Mouse (Mus musculus) gastrocnemius, adult 8-10 months (tissue): ENCODE measurements around the gene Smco2. TPM values are rescaled to one million over a fixed set of nuclear protein-coding genes. Genes with fewer than 3 reads are reported as not detected.

ENCODE experiments used
- DNase-seq, 2 experiments: peaks; one replicate each; pipeline ENCODE4 v3.0.0; 2022; ENCODE audit warnings: low spot score in 2 of 2
- total RNA-seq, 4 experiments: library from RNA; stranded (reverse); gene quantifications; 2 replicates each; pipeline ENCODE4 v1.2.4; 2022

The Smco2 gene
- not detected for total RNA-seq

DNA sequence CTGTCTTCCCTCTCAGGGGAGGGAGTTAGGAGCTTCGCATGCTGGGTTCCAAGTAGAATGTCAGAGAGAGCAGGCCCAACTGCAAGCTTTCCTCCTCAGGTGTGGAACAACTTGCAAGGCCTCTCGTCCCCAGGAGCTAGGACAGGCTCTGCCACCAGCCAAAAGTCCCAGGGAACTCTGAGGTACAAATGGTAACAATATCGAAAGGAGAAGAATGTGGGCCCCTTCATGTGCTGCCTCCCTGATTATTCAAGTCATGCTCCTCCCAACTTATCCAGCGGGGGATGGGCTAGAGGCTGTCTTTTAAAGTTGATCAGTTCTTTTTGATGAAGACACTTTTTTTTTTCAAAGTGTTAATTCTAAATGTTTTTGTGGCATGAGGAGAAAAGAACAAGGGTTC lies at the start of gene Smco2:
Gene Smco2, plus strand, starts transcription at position 55 of the 400 bp plus-strand sequence.
- no peak for DNase-seq

DNA sequence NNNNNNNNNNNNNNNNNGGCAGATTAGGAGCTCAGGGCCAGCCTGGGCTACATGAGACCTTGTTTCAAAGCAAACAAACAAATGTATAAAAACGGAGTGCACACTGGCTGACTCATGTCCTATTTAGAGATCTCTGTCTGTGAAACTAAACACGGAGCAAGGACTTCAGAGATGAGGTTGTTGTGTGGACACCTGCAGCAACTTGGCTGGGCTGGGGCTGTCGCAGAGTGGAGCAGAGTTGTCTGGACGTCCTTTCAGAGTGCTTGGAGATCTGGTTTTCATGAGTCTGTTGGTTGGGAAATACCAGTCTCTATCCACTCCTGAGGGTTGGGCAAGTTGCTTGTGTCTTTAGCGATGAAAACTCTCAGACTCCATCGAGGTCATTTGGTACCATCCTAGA lies 39.9 kb upstream of the Smco2 start:
- no peak for DNase-seq

DNA sequence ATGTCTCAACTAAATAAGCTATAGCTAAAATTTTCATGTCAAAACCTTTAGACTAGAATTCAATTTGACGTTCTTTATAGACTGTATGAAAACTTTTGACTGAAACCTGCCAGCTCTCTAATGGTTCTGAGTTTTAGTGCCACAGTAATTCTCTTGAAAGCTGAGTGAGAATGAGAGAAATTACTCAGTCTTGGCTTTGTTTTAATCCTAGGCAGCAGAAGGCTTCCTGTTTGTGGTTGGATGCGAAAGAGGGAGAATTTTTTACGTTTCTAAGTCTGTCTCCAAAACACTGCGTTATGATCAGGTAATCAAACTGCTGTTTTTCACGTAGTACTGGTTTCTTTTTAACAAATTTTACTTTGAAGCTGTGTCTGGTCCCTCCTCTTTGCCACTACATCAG lies 36.9 kb upstream of the Smco2 start:
- no peak for DNase-seq

DNA sequence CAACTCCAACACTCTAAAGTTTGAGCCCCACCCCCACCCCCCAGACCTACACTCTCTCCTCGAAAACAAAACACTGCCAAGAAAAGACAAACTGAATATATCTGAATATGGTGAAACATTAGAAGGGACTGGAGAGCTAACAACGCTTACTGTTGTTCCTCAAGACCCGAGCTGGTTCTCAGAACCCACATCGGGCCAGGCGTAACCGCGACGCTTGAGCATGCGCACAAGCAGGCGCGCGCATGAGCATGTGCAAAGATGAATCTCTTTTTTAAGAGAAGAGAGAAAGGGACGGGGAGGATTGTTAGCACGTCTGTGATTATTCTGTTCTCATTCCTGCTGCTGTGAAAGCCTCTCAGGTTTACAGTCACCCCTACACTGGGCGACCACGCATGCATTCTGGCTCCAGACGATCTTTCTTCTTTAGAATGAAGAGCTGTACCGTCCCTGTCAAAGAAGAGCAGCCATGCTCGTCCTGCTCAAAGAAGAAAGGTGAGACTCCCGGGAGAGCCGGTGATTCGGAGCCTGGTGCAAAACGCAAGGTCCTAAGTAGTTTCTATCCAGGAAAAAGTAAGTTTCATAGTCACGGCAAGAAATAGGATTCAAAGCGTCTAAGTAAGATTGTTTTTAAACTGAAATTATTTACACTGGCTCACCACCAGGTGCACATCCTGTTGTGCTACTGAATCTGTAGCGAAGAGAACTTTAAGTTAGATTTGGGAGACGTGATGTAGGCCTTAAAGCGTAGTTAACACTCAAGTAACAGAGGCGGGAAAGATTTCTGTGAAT lies 29.5 kb upstream of the Smco2 start:
- no peak for DNase-seq

DNA sequence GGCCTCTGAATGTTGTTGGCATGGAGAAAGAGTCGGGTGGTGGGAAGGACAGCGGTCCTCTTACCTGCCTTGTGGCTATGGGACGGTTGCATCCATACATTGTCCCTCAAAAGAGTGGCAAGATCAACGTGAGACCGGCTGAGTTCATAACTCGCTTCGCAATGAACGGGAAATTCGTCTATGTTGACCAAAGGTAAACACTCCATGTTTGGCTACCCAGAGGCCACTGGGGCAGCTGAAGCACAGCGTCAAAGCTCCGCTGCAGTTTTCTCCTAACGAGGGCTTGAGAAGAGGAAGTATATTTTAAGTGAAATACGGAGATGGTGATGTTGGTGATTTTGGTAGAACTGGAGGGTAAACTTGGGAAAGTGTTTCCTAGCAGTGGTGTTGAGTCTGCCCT lies 27.9 kb upstream of the Smco2 start:
- no peak for DNase-seq

DNA sequence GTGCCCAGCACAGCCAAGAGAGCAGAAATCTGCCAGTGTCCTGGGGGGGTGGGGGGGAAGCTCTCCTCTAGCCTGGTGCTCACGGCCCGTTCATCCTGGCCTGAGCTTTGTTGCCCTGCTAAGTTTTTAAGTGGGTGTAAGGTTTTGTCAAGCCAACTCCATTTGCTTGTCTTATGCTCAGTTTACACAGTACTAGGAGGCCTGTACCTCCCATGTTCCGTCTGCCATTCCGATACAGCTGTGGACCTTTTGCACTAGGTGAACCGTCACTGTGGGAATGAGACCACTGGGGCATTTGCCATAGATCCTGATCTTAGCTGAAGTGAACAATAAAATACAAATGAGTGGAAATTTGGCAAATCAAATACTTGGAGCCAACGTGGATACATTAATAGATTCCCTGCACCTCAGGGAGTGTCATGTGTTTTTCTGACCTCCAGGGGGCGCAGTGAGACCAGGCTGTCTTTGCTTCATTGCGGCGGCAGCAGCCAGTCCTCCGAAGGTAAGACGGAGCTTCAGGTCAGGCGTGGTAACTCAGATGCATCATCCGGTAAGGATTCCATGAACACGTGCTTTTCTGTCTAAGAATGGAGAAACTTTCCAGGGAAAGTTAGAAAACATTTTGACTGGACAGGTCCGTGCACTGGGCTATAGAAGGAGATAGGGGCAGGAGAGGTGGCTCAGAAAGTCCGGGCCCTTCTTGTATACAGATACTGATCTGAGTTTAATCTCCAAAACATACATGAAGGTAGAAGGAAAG lies 25.0 kb upstream of the Smco2 start:
- DNase-seq, result peak; percentile 12 to 25

DNA sequence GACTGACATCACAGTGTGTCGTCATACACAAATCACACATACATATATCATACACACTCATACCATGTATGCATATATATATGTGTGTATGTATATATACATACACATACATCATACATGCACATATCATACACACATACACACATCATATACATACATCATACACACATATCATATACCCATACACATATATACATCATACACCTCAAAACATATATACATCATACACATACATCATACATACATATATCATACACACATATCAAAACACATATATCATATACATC lies 24.5 kb upstream of the Smco2 start:
- no peak for DNase-seq

DNA sequence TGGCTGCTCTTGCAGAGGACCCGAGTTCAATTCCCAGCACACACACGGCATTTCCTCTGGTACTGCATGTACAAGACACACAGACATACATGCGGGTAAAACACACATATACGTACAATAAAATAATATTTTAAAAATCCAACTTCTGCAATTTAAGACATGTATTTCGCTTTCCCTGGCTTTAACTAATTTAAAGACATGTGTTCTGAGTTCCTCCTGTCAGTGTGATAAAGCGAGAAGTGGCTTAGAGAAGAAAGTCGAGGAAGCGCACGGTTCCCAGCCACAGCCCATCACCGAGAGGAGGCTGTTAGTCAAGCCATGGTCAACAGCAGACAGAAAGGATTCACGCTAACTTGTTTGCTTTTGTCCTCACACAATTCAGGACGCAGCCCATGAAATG lies 18.6 kb upstream of the Smco2 start:
- no peak for DNase-seq

DNA sequence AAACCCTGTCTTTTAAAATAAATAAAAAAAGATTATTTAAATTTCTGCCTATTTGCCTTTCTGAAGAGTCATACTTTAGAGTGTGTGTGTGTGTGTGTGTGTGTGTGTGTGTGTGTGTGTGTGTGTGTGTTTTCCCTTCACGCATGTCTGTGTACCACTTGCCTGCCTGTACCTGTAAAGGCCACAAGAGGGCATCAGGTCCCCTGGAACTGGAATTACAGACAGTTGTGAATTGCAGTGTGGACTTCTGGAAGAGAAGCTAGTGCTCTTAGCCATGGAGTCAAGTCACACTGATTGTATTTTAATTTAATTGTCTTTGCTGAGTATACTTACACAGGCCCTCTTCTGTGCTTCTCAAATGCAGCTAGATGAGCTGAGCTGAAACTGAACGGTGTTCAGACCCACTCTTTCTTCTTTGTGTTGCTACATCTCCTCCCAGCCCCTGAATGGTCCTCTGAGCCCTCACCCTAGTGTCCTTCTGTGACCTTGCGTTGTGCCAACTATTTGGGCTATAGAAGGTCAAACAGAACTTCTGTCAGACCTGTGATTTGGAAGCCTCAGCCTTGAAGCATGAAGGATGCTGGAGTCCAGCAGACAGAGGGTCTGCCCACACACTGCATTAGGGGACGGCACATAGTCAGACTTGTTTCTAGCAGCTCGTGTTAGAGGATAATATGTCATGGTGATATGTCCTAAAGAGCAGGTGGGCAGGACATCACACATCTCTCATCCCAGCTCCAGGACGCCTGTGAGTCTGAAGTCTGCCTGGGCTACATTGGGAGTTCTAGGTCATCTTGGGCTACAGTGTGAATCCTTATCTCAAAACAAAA lies 16.2 kb upstream of the Smco2 start:
- peak; percentile 10 to 25 for DNase-seq

DNA sequence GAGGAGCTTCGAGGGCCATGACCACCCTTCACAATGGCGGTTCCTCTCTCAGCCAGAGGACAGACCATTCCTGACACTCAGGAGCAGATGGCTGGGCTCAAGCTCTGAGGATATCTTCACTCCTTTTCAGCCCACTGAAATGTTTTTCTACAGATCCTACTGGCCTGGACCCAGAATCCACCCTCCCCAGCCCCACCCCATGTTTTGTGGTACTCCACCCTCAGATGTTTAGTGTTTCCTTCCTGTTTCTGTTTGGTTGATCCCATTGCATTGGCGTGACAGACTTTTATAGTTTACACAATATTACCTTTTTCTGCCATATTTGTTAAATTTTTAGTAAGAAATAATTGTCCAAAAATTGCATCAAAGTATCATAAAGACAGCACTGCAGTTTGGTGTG lies 15.6 kb upstream of the Smco2 start:
- DNase-seq, result no peak

DNA sequence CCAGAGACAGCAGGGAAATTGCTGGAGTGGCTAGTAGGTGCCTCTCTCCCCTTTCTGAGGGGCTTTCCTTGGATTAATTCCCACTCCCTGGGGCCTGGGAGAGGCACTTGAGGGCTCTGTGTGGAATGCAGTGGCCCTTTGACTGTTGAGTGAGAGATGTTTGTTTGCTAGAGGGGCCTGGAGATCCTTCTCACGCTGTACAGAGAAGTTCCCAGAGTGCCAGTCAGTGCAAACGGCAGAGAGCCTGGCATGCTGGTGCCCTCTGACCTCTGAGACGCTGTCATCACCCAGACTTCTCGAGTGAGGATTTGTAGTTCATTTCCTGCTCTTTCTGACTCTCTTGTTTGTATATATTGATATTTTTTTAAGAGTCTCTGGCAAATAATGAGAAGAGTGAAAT lies 14.1 kb upstream of the Smco2 start:
- DNase-seq, result no peak

DNA sequence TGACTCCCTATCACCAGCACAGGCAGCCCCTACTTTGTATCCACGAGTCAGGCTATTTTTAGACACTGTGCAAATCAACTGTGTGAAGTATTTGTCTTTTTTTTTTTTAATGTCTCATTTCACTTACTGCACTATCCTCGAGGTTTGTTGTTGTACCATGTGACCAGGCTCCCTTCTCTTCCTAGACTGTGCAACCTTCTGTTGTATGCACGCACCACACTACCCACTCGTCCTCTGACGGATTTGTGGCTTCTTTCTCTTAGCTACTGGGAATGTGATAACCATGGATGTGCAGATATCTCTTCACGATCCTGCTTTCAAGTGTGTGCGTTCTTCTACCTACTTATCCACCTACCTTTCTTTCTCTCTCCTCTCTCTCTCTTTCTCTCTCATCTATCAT lies 12.6 kb upstream of the Smco2 start:
- DNase-seq, result no peak

DNA sequence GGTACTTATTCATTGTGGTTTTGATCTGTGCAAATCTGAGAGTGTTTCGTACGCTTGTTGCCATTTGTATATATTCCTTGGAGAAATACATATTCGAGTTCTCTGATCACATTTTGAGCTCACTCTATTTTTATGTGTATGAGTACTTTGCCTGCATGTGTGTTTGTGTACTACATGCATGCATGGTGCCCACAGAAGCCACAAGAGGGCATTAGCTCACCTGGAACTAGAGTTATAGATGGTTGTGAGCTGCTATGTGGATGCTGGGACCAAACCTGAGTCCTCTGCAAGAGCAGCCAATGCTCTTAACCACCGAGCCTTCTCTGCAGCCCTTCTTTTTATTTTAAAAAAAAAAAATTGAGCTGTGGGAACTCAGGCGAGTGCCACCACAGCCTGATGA lies 11.5 kb upstream of the Smco2 start:
- no peak for DNase-seq

DNA sequence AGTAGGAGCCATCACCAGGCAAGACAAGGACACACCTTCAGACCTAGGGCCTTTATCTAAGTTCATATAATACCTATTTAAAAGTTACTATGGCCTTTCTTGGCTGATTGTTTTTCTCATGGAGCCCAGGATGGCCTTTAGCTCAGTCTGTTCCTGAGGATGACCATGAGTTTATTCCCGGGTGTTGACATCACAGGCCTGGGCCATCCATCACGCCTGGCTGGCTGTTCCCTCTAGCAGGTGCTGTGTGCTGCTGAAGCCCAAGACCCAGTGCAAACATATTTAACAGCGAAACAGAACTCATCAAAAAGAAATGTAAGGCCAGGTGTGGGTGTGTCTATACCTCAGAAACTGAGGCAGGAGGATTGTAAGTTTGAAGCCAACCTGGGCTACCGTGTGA lies 11.0 kb upstream of the Smco2 start:
- DNase-seq, result no peak

DNA sequence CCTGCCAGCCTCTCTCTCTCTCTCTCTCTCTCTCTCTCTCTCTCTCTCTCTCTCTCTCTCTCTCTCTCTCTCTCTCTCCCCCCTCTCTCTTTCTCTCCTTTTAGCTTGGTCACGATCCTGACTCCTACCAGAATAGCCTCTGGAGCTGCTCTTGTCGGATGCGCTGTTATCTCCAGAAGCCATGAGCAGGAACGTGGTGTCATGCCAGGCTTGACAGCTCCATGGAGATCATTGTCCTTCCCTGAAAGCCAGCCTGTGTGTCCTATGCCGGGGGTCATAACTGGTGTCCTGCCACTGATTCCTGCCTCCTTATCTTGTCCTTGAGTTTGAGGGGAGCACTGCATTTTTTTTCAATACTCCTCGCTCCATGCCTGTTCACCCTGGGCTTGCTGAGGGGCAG lies 5.0 kb upstream of the Smco2 start:
- no peak for DNase-seq

DNA sequence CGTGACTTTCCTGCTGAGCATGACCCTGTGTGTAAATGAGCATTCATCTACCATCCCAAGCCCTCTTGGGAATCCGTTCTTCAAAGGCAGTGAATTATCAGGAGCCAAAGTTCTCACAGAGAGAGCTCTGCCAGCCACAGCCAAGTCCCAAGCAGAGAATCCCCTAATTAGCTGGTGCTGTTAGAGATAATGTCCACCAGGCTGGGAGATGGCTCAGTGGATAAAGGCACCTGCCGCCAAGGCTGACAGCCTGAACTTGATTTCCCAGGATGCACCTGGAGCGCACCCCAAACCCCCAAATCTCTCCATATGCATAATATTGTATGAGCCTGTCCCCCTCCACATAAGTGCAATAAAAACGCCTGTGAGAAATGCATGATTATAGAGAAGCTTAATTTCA lies 4.6 kb upstream of the Smco2 start:
- no peak for DNase-seq

DNA sequence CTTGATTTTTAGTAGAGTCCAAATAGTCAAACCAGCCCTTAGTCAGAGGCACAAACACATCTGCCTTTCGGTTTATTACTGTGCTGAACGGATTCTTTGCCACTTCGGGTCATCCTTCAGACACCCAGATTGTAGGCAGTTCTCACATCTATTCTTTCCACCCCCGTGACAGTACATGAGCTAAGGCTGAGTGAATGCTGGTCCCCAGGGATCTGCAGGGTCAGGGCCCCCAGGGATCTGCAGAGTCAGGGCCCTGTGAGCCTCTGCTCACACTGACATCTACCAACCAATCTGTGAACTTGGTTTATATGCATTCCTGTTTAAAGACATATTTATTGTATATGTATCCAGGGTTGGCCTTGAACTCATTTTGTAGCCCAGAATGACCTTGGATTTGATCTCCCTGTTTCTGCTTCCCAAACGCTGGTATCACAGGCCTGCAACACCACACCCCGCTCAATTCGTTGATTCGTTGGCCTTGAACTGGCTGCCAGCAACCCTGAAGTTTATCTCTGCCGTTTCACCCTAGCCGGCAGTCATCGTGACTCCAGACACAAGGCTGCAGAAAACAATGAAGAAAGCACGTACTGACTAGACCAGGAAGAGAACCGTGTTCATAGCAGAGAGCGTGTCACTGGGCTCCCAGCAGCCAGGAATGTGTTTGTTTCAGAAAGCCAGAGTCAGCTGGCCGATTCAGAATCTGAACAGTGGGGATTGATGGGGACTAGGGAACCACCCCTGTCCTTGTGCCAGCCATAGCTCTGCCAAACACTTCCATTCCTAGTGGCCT lies 3.7 kb upstream of the Smco2 start:
- DNase-seq, result peak in 1 of 2 experiments; percentile 15

DNA sequence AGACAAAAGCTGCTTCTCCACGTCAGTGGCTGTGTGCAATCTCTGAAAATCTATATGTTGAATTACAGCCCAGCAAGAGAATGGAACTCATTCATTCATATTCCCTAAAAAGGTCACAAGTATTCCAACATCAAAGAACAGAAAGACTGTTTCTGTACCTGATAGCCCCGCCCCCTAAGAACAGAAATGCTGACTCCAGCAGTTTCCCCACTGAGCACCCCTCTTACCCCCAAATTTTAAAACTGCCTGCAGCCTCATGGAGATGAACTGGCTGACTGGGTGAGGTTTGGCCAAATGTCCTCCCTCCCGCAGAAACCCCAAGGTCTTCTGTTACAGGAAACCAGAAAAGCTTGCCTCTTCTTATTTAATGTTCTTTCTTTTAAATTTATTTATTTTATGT lies 2.5 kb upstream of the Smco2 start:
- no peak for DNase-seq

DNA sequence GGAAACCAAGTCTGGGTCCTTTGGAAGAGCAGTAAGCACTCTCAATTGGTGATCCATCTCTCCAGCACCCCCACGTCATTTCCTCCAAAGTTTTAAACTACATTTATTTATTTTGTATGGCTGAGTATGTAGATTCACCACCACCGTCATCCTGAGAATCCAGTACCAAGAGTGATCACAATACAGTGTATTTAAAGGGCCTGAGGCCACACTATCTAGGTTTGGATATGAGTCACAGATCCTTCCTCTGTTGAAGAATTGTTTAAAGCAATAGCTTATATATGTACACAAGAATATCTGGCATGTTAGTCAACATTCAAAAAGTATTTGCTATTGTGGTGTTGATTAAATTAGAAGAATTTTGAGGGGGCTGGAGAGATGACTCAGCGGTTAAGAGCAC lies 1.6 kb upstream of the Smco2 start:
- DNase-seq, result no peak

DNA sequence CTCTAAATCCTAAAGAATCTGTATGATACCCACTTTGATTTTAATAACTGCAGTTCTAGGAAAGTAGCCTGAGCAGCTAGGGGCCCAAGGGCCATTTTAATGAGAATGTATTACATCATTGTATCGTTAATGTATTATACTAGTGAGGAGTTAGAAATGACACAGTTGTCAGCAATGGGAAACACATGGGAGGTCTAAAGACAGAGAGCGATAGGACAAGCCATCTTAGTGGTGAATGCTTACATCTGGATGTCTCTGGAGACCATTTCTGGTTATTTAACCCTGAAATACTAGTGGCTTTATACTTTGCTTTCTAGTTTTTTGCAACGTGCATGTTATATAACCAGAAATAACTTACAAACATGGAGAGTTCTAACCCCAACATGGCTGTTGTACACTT lies 2.0 kb downstream of the Smco2 start:
- DNase-seq, result no peak

DNA sequence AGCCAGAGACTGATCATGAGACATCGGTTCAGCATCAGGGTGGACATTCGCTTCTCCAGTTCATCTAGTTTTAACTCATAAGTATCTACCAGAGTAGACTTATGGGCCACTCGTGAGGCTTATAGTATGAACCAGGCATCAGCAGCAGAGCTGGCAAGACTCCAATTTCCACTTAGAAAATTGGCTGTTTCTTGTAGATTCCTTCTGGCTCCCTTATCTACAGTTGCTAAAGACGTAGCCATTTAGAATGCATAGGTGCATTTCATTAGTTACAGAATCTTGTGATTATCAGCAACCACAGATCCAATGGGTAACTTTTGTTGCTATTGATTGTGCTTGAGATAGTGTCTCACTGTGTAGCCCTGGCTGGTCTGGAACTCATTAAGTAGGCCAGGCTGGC lies 2.8 kb downstream of the Smco2 start:
- DNase-seq, result no peak

DNA sequence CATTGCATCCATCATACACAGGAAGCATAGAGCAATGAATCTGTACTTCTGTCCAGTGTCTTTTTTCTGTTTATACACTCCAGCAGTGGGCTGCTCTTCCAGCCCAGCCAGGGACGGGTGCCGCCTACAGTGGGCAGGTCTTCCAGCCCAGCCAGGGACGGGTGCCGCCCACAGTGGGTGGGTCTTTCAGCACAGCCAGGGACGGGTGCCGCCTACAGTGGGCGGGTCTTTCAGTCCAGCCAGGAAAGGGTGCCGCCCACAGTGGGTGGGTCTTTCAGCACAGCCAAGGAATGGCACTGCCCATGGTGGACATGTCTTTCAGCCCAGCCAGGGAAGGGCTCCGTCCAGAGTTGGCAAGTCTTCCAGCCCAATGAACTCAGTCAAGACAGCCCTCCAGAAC lies 5.3 kb downstream of the Smco2 start:
- DNase-seq, result no peak
